Mouse (Mus musculus) CD4-positive, CD25-positive, alpha-beta regulatory T cell, adult 2 months (primary cell): ENCODE results near the gene Vsx1.

Experiments used
- DNase-seq: peaks from one replicate; pipeline ENCODE4 v3.0.0-alpha.2; 2012; ENCODE audit warnings: low read depth, low spot score

The Vsx1 gene

DNA sequence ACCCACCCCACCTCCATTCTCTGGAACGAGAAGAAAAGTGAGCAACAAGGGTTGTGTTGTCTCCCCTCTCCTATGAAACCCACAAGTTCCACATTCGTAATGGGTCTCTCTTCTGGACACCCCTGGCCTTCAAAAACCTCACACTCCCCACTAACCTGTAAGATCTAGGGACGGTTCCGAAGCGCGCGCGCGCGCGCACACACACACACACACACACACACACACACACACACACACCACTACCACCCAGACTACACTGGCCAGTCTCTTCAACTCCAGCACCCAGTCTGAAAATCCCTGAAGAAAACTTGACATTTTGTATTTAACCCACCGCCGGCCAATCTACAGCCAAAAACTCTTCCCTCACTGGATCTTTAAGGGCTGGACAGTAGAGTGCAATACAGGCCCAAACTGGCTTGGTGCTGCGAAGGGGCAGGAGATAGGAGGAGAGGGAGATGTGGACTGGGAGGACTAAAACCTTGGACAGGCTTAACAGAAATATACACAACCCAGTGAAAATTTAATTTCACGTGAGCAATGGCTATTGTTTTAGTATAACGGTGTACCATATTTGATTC is at the start of gene Vsx1:
Gene Vsx1, minus strand, starts transcription at position 138 of the 578 bp plus-strand sequence.
- no peak for DNase-seq

- DNase-seq: no peak
Measured at GRCm38 (mm10) chr2:150737881-150738280, 48.7 kb upstream of the Vsx1 start.

GRCm38 (mm10) chr2:150735756-150736576 is 46.8 kb upstream of the Vsx1 start:
- no peak for DNase-seq

- DNase-seq: no peak
Measured at GRCm38 (mm10) chr2:150712167-150712674, 23.1 kb upstream of the Vsx1 start.

- DNase-seq: no peak
Measured at GRCm38 (mm10) chr2:150691481-150692170, 2.5 kb upstream of the Vsx1 start.

DNA sequence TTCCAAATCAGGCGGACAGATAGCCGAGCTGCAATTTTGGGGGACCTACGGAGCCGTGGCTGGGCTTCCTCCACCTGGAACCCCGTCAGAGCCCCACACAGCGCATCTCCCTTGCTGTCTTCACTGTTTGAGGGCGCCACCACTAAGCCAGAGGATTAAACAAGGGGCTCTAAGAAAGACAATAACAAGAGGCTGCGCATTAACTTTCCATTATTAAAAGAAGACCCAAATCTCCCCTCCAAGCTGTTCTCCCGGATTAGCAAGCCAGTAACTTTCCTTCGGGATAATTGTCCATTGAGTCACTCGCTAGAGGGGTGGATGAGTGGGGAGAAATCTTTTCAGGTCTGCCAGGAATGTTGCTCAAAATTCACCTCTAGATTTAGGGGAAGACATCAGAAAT is 1.1 kb upstream of the Vsx1 start:
- no peak for DNase-seq

DNA sequence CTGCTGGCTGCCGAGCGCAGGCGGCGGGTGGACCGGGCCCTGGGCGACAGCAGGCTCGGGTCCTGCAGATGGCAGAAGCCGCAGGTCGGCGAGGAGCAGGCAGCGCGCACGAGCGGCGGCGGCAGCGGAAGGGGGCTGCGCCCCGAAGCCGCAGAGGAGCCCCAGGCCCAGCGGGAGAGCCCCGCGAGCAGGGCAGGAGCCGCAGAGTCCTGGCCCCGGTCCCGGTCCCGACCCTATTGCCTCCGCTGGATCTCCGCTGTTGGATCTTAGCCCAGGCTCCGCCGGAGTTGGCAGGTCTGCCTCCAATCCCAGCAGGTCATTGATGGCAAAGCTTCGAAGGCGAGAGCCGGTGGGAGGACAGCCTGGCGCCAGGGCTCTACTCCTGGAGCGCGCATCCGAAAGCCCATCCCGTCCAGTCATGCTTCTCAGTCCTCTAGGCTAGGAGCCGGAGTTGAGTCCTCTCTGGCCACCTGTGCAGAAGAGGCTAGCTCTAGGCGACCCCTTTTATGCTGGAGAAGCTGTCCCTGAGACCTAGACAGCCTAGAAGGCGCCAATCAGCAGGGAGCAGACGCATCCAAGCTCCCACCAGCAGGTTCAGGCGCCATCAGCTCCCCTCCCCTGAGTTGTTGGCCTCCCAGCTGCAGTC is 496 bp downstream of the Vsx1 start:
- DNase-seq: no peak

- DNase-seq: no peak
Measured at GRCm38 (mm10) chr2:150687871-150688540, 1.2 kb downstream of the Vsx1 start.

DNA sequence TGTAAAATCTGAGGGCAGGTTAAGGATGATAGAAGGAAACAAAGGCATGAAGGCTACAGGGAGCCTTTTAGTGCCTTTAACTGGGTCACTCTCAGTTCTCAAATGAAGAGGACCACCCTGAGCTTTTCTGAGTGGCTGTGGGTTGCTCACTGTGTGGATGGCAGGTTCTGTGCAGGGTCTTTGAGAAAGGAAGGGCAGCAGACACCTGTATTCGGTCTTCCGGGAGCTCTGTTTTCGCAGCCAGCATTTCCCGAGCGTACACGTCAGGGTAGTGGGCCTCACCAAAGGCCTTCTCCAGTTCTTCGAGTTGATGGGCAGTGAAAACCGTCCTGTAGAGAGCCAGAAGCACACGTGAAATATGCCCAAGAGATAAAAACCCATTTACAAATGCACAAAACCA is 3.8 kb downstream of the Vsx1 start:
- no peak for DNase-seq

DNA sequence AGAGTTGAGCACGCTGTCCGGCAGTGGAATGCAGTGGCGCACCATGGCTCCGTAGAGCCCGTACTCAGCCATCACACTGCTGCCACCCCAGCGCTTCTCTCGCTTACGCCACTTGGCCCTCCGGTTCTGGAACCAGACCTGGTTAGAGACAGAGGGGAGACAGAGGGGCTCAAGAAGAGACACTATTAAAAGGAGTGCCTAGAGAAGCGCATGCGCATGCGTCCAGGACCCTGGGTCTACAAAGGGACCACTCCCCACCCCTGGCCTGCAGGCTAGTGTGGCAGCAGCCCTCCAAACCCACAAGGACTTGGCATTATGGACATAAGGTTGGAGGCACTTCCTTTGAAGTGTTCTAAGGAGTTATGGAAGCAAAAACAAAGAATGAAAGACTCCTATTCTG is 4.7 kb downstream of the Vsx1 start:
- DNase-seq: no peak

GRCm38 (mm10) chr2:150681581-150681980 is 7.6 kb downstream of the Vsx1 start:
- no peak for DNase-seq

DNA sequence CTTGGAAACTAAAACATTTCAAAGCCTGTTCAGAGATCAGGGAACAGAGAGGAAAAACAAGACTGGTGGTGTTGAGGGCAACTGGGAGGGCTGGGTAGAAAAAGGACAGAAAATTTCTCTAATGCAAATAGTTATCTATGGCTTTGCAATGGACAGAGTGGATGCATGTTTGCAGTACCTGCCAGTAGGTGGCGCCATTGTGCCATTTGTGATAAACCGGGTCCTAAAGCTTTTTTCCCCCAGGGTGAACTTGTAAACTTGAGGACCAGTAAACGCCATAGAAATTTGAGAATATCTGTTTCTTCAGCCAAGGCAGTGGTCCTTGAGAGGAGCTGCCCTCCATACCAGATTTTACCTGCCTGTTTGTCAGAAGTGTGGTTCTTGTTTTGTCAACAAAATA is 10.8 kb downstream of the Vsx1 start:
- DNase-seq: peak; percentile 87

DNA sequence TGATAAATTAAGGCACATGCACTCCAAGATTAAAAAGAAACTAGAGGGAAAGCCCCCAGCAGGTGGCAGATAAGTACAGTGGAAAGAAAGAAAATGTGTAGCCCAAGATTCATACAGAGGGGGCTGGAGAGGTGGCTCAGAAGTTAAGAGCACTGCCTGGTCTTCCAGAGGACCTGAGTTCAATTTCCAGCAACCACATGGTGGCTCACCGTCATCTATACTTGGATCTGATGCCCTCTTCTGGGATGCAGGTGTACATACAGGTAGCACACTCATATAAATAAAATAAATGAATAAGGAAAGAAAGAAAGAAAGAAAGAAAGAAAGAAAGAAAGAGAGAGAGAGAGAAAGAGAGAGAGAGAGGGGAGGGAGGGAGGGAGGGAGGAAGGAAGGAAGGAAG is 13.6 kb downstream of the Vsx1 start:
- peak; percentile 53 for DNase-seq

DNA sequence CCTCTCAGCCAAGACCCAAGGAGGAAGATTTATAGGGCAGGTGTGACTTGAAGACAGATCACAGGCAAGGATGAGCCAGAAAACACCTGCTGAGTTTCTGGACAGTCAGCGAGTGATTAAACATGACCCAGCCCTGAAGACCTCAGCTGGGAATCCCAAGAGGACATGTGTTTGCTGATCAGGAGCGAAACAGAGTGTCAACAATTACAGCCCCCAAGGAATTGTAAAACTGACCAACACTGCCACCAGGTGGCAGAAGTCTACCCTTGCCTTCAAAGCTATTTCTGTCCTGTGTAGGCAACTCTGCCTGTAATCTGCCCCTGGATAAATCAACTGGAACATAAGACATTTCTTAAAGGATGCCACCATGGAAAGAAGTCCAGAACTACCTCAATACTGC is 14.3 kb downstream of the Vsx1 start:
- peak; percentile 84 for DNase-seq

- no peak for DNase-seq
Measured at GRCm38 (mm10) chr2:150673929-150674328, 15.2 kb downstream of the Vsx1 start.

DNA sequence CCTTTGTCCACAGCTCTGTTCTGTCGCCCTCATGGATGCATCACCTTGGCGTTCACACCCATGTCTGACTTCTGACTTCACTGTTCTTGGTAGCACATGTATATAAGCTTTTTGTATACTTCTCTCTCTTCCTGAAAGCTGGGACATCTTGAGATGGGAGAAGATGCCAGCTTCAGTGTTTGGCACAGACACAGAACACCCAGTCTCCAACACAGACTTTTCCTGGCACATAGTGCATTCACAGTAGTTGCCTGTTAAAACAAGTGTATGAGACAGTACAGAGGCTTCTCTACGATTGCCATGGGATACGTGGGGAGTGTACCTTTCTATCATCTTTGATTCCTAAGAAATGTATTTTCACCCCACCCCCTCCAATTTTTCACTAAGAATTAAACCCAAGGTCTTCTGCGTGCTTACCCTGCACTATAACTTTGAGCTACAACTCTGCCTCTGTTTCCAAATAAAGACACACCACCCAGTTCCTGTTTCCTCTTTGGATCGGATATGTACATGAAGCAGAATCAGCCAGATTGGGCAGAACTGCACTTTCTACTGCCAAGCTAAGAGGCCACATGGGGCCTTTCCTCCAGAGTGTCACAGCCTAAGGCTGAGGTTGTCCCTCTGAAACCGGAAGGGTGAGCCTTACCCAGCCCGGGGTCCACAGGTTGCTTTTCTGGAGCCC is 17.4 kb downstream of the Vsx1 start:
- DNase-seq: no peak

DNA sequence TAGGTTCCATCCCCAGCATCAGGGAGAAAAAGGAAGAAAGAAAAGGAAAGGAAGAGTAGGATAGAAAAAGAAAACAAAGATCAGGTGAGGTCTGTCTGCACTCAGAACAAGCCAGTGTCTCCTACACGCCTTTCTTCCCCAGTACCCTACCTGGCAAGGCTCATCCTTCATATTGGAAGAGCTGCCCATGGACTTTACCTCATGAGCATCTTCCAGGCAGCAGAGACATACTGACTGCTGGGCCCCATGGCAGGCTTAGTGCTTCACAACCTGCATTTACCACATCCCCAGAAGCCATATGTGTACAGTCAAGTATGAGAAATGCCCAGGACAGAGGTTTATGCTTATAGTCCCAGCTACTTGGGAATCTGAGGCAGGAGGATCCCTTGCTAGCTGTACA is 18.2 kb downstream of the Vsx1 start:
- no peak for DNase-seq

- DNase-seq: no peak
Measured at GRCm38 (mm10) chr2:150669454-150670045, 19.6 kb downstream of the Vsx1 start.

DNA sequence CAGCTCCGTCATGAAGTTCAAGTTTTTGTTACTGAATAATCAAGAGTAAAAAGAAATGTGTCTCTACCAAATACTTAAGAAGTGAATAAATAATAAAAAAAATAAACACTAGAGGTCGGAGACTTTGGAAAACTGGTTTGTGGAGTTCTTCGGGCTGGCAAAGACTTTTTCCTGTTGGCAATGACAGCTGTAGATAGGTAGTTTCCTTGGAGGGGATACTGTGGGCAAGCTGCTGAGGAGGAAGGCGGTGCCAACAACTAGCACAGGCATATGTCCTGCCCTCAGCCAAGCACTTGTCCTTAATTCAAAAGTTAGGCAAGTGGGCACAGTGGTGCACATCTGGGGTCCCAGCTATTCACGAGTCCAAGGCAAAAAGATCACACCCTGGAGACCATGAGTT is 20.2 kb downstream of the Vsx1 start:
- DNase-seq: no peak
